Mouse (Mus musculus) adrenal gland, postnatal 4 days (tissue): ENCODE results near the gene Cpox. TPM values are rescaled to one million over a fixed set of nuclear protein-coding genes. Genes with fewer than 3 reads are reported as not detected.

Experiments
- DNase-seq, 2 experiments: peaks; one replicate each; pipeline ENCODE4 v3.0.0; 2021 to 2022; ENCODE audit warnings: low spot score in 2 of 2, mixed read lengths in 2 of 2
- total RNA-seq, 2 experiments: library from RNA; stranded (reverse); gene quantifications; 2 replicates each; pipeline ENCODE4 v1.2.3; 2021

Gene Cpox
- total RNA-seq, 2 experiments from 2014 or later = 36.5 to 45.9 TPM

GRCm38 (mm10) chr16:58668586-58668985 is 1.5 kb upstream of the Cpox start:
- DNase-seq = no peak

DNA sequence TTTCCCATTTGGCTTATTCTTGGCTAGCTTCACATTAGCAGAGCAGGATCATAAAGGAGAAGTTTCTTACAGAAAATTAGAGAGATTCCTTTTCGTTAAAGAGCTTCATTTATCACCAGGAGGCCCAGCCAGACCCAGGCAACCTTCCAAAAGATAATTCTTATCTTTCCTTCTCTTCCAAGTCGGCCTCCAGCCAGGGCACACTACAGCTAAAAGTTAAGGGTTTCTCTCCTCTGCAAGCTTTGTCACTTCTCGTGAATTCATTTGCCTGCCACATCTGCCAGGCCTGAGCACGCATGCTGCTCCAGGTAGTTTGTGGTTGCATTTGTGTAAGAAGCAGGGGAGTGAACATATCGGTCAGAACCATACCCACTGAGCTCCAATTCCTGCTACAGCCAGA is 828 bp upstream of the Cpox start:
- DNase-seq = no peak

- DNase-seq = no peak
Observed at GRCm38 (mm10) chr16:58670643-58671042, 551 bp downstream of the Cpox start.

DNA sequence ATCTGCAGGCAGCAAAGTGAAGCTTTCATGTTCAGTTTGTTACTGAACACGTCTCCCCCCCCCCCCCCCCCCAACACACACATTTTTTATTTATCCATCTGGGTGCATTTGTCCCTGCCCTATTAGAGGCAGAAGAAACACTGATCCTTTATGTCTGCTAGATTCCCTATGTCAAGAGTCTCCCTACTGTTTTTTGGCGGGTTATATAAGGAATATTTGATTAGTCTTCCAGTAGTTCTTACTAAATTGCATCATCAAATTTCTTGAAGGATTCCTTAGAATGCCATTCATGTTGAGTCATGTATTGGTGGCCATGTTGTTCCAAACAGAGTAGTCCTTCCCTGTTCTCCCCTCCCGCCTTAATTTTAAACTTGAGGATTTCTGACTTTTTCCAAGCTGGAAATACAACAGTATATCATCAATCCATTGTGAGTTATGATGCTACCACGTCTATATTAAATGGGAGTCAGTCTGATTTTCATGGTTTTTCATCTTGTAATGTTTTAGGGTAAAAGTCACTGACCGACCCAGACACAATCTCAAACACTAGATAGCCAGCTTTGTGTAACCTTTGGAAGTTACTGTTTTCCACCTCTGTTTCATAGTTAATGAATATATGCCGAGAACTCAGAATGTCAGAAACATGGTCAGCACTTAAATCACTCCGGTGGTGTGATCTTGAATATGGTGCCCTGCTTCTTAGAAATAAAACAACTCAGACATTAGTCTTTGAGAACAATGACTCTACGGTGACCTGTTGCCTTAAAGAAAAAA is 1.3 kb downstream of the Cpox start:
- no peak for DNase-seq

GRCm38 (mm10) chr16:58672396-58672795 is 2.3 kb downstream of the Cpox start:
- DNase-seq = no peak

GRCm38 (mm10) chr16:58673811-58674410 is 3.8 kb downstream of the Cpox start:
- DNase-seq = no peak

GRCm38 (mm10) chr16:58675256-58675655 is 5.2 kb downstream of the Cpox start:
- no peak for DNase-seq

DNA sequence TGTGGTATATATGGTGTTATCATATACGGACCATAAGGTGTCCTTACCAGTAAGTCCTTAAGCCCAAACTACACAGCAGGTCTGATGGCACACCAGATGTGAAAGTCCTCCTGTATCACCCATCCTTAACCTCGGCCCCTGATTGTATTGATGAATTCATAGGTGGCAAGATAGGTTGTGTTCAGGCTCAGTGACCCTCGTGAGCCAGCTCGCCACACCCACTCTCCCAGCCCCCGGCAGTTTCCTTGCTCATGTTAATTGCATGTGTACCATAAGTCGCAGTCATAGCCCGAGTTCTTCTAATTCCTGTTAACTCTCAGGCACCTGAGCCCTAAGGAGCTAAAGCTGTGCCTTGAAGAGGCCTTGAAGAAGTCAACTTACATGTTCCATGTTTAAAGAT is 6.1 kb downstream of the Cpox start:
- no peak for DNase-seq

- DNase-seq = no peak
Observed at GRCm38 (mm10) chr16:58676633-58677032, 6.5 kb downstream of the Cpox start.

DNA sequence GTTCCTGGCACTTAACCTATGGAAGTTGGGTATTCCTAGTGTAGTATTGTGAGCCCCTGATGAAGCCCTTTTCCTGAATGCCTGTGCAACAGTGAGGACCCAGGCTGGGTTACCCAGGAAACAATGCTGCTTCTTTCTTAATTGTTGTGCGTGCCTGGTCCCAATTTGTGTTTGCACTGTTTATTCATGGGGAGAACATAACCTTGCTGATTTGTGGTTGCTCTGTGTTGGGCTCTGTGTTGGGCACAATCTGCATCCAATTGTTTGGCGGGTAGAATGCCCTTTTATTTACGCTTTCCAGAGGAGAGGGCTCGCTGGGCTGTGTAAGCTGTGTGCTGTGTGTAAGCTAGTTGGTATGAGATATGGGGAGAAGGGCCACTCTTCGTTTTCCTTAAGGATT is 7.4 kb downstream of the Cpox start:
- DNase-seq = no peak

DNA sequence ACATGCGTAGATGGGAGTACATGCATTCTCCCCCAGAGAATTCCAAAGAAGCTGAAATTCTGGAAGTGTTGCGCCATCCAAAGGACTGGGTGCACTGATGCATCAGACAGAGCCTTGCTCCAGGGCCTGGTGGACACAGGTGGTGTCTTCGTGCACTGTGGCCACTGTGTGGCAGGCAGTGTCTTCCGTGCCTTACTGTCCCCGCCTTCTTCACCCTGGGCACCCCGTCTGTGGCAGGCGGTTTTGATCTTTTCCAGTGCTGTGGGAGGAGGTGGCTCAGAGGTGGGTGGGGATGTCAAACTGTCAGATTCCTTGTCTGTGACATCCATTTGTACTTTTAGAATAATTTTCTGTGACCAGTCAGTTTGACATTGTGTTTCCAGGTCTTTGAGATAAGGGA is 8.6 kb downstream of the Cpox start:
- no peak for DNase-seq

GRCm38 (mm10) chr16:58682046-58682445 is 12.0 kb downstream of the Cpox start:
- DNase-seq = no peak

DNA sequence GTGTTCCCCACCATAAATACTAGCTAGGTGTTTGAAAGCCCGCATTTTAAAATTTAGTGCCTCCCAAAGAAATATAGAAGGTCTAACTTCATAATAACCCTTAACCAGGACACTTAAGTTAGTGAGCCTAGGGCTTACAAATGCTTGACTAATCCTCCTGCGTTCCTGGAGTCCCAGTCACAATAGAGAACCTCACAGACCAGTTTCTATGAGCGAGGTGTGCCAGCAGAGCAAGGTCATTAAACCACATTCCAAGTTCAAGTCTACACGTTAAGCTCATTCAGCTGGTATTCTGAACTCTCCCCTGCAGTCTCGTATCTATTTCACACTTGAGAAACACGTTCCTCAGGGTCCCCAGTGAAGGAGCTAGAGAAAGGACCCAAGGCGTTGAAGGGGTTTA is 12.8 kb downstream of the Cpox start:
- no peak for DNase-seq

DNA sequence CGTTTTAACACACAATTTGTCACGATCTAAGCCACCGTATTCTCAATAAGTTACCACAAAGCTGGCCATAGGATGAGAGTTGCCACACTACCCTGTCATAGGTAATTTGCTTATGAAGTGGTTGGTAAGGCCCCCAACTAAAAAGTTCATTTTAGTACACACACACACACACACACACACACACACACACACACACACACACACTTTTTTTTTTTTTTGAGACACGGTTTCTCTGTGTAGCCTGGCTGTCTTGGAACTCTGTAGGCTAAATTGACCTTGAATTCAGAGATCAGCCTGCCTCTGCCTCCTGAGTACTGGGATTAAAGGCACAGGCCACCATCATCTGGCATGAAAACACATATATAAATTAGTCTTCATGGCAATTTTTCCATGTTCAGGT is 13.8 kb downstream of the Cpox start:
- DNase-seq = no peak

DNA sequence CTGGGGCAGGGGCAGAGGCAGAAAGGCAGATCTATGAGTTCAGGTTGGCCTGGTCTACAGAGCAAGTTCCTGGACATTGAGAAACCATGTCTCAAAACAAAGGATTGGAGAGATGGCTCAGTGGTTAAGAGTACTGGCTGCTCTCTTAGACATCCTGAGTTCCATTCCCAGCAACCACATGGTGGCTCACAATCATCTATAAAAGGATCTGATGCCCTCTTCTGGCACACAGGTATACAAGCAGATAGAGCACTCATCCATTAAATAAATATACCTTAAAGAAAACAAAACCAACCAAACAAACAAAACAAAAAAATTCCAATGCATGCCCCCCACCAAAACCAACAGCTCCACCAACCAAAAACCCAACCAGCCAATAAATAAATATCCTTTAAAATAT is 14.4 kb downstream of the Cpox start:
- DNase-seq = no peak

- DNase-seq = no peak
Observed at GRCm38 (mm10) chr16:58685548-58686537, 15.8 kb downstream of the Cpox start.

DNA sequence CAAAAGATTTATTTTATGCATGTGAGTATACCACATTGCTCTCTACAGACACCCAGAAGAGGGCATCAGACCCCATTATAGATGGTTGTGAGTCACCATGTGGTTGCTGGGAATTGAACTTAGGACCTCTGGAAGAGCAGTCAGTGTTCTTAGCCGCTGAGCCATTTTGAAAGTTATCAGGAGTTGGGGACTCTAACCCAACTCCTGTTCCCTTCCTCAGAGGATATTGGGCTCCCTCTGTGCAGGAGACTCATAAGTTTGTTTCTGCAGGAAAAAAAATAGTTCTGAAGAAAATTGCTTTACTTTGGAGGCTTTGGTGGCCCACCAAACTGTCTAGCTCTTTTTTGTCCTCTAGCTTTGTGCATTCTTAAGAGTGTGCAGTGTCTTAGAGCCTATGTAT is 18.4 kb downstream of the Cpox start:
- no peak for DNase-seq

GRCm38 (mm10) chr16:58689555-58690169 is 19.6 kb downstream of the Cpox start:
- no peak for DNase-seq

- DNase-seq = no peak
Observed at GRCm38 (mm10) chr16:58690322-58690732, 20.2 kb downstream of the Cpox start.

DNA sequence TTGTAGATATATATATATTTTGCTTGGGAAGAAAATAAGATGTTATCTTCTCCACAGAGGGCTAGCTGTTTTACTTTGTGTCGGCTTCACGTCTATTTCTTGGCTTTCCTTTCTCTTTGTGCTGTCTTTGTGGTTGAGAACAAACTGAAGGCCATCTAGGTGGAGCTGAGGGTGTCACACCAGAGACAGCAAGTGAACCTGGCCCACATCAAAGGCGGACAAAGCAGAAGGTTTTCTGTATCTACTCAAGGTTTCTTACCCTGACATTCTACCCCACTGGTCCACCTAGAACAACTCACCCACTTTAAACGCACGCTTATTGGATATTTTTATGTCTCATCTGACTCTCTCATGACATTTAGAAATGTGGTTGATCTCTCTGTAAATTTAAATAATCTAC is 24.0 kb downstream of the Cpox start:
- DNase-seq = no peak

GRCm38 (mm10) chr16:58696796-58697195 is 26.7 kb downstream of the Cpox start:
- no peak for DNase-seq
